Mouse (Mus musculus) forebrain, embryonic 15.5 days (tissue): ENCODE results near the gene Edem1. TPM values are rescaled to one million over a fixed set of nuclear protein-coding genes. Genes with fewer than 3 reads are reported as not detected.
A peak's percentile ranks its signal among the peaks of the same experiment; 100 is the strongest.

Source experiments
- ATAC-seq: fragments of 200-750 bp; cut with Nextera tagmentation; replicated peaks from 2 replicates; pipeline ENCODE4 v1.8.0; 2017; ENCODE audit warnings: mild to moderate bottlenecking, moderate TSS enrichment, moderate library complexity
- H3K27ac ChIP-seq: fragments of 300-500 bp; sonication (generic); replicated peaks from 2 replicates; pipeline ENCODE4 v1.5.1; 2015; ENCODE audit warnings: mild to moderate bottlenecking, inconsistent platforms
- H3K27me3 ChIP-seq: fragments of 300-500 bp; sonication (generic); 2 replicates; pipeline ENCODE4 v1.6.1; 2015; ENCODE audit warnings: inconsistent platforms
- H3K36me3 ChIP-seq: fragments of 300-500 bp; sonication (generic); 2 replicates; pipeline ENCODE4 v1.6.1; 2015; ENCODE audit warnings: mild to moderate bottlenecking, inconsistent platforms
- H3K4me1 ChIP-seq: fragments of 300-500 bp; sonication (generic); 2 replicates; pipeline ENCODE4 v1.6.1; 2015; ENCODE audit warnings: inconsistent platforms
- H3K4me2 ChIP-seq: fragments of 300-500 bp; sonication (generic); replicated peaks from 2 replicates; pipeline ENCODE4 v1.6.1; 2015; ENCODE audit warnings: mild to moderate bottlenecking, inconsistent platforms
- H3K4me3 ChIP-seq: fragments of 300-500 bp; sonication (generic); 2 replicates; pipeline ENCODE4 v1.5.1; 2015; ENCODE audit warnings: mild to moderate bottlenecking, inconsistent platforms
- H3K9ac ChIP-seq: fragments of 300-500 bp; sonication (generic); replicated peaks from 2 replicates; pipeline ENCODE4 v1.6.1; 2015; ENCODE audit warnings: mild to moderate bottlenecking, inconsistent platforms
- H3K9me3 ChIP-seq: fragments of 300-500 bp; sonication (generic); 2 replicates; pipeline ENCODE4 v1.6.1; 2016; ENCODE audit warnings: inconsistent platforms
- WGBS: fragments of 180-500 bp; shearing (Covaris S2); methylation state at CpG from one replicate; pipeline ENCODE4 v1.1.7; 2015; ENCODE audit warnings: mixed read lengths; 5-methylcytosine and 5-hydroxymethylcytosine counted together
- polyA plus RNA-seq: library from polyadenylated mRNA; unstranded; fragments of >200 nt; fragmentation: Nextera tagmentation; extraction: Ambion mirVana; gene quantifications from 2 replicates; pipeline ENCODE4 v1.2.1, GENCODE M21; 2015

Edem1 gene
- 6.9 and 8.3 TPM in 2 replicates for polyA plus RNA-seq

GRCm38 (mm10) chr6:108828234-108828868 lies at the start of gene Edem1:
Gene Edem1 (plus strand): TSS chr6:108828641.
- H3K4me3 ChIP-seq: peak within 1 kb of the TSS; percentile 74
- under 1% methylated on average over 67 of the region's 67 CpGs for whole genome bisulfite sequencing
- H3K9me3 ChIP-seq: no peaks in the 10 kb centered on the region
- peaks cover under 1% of the 10 kb centered on the region; the same call in 1 of the 2 replicates for H3K36me3 ChIP-seq
- ATAC-seq: peak; percentile 97
- H3K4me2 ChIP-seq: peak within 1 kb of the TSS; percentile 90
- H3K27ac ChIP-seq: peak within 1 kb of the TSS; percentile 63
- H3K27me3 ChIP-seq: no peaks in the 10 kb centered on the region
- peaks cover 16% of the 10 kb centered on the region for H3K4me1 ChIP-seq
- peak within 1 kb of the TSS; percentile 83 for H3K9ac ChIP-seq

GRCm38 (mm10) chr6:108781865-108782264 lies 46.6 kb upstream of the Edem1 start:
- H3K36me3 ChIP-seq: no peaks in the 10 kb centered on the region
- no peak overlapping the region for H3K4me3 ChIP-seq
- peaks cover 25% of the 10 kb centered on the region for H3K4me1 ChIP-seq
- ATAC-seq: no peak
- 73% methylated on average over 6 of the region's 6 CpGs for WGBS
- no peaks in the 10 kb centered on the region for H3K9me3 ChIP-seq
- no peaks in the 10 kb centered on the region for H3K27me3 ChIP-seq
- H3K4me2 ChIP-seq: no peak overlapping the region
- no peak overlapping the region for H3K27ac ChIP-seq
- no peak overlapping the region for H3K9ac ChIP-seq

- Histone ChIP-seq H3K4me3 (peak within 1 kb of the TSS; percentile 98), H3K27ac (peak within 1 kb of the TSS; percentile 82), H3K36me3 (no peaks in the 10 kb centered on the region), H3K4me2 (peak within 1 kb of the TSS; percentile 74), H3K4me1 (peaks cover 25% of the 10 kb centered on the region), H3K27me3 (no peaks in the 10 kb centered on the region), H3K9me3 (no peaks in the 10 kb centered on the region), H3K9ac (peak within 1 kb of the TSS; percentile 98)
- WGBS: 11% methylated on average over 36 of the region's 36 CpGs
- ATAC-seq: peak; percentile 96
Observed at GRCm38 (mm10) chr6:108782526-108783183, 45.8 kb upstream of the Edem1 start, which contains the start of gene Arl8b. Gene Arl8b (plus strand): TSS chr6:108783099.

- peak; percentile 44 for ATAC-seq
- Histone ChIP-seq H3K9me3 (no peaks in the 10 kb centered on the region), H3K9ac (peak overlapping the region; percentile 98), H3K4me1 (peaks cover 25% of the 10 kb centered on the region), H3K4me3 (peak overlapping the region; percentile 98), H3K4me2 (peak overlapping the region; percentile 74), H3K27me3 (no peaks in the 10 kb centered on the region), H3K36me3 (no peaks in the 10 kb centered on the region), H3K27ac (peak overlapping the region; percentile 82)
- WGBS: under 1% methylated on average over 57 of the region's 57 CpGs
Observed at GRCm38 (mm10) chr6:108783184-108783881, 45.1 kb upstream of the Edem1 start.

- 38% methylated on average over 11 of the region's 11 CpGs for WGBS
- Histone ChIP-seq H3K27ac (no peak overlapping the region), H3K9ac (peak overlapping the region; percentile 98), H3K4me3 (peak overlapping the region; percentile 98), H3K36me3 (no peaks in the 10 kb centered on the region), H3K27me3 (no peaks in the 10 kb centered on the region), H3K9me3 (no peaks in the 10 kb centered on the region), H3K4me2 (peak overlapping the region; percentile 74), H3K4me1 (peaks cover 25% of the 10 kb centered on the region)
- no peak for ATAC-seq
Observed at GRCm38 (mm10) chr6:108784056-108784455, 44.4 kb upstream of the Edem1 start.

GRCm38 (mm10) chr6:108784796-108785195 lies 43.6 kb upstream of the Edem1 start:
- Histone ChIP-seq H3K9me3 (no peaks in the 10 kb centered on the region), H3K27me3 (no peaks in the 10 kb centered on the region), H3K9ac (no peak overlapping the region; the same call in 1 of the 2 replicates), H3K4me2 (peak overlapping the region; percentile 74), H3K27ac (no peak overlapping the region), H3K4me3 (peak overlapping the region; percentile 98; the same call in 1 of the 2 replicates), H3K36me3 (no peaks in the 10 kb centered on the region), H3K4me1 (peaks cover 25% of the 10 kb centered on the region)
- no peak for ATAC-seq
- WGBS: 70% methylated on average over 5 of the region's 5 CpGs

GRCm38 (mm10) chr6:108785551-108785950 lies 42.9 kb upstream of the Edem1 start:
- no peak for ATAC-seq
- no peaks in the 10 kb centered on the region for H3K36me3 ChIP-seq
- H3K9ac ChIP-seq: no peak overlapping the region
- H3K9me3 ChIP-seq: no peaks in the 10 kb centered on the region
- H3K4me3 ChIP-seq: no peak overlapping the region
- 90% methylated on average over 3 of the region's 3 CpGs for WGBS
- H3K27ac ChIP-seq: no peak overlapping the region
- peaks cover 25% of the 10 kb centered on the region for H3K4me1 ChIP-seq
- H3K4me2 ChIP-seq: no peak overlapping the region
- no peaks in the 10 kb centered on the region for H3K27me3 ChIP-seq

GRCm38 (mm10) chr6:108791498-108791897 lies 36.9 kb upstream of the Edem1 start:
- WGBS: 89% methylated on average over 5 of the region's 5 CpGs
- H3K9ac ChIP-seq: no peak overlapping the region

GRCm38 (mm10) chr6:108795912-108796311 lies 32.5 kb upstream of the Edem1 start:
- Histone ChIP-seq H3K9ac (no peak overlapping the region), H3K27me3 (no peaks in the 10 kb centered on the region), H3K4me3 (no peak overlapping the region), H3K27ac (no peak overlapping the region), H3K36me3 (no peaks in the 10 kb centered on the region), H3K4me1 (peaks cover 18% of the 10 kb centered on the region), H3K9me3 (no peaks in the 10 kb centered on the region), H3K4me2 (no peak overlapping the region)
- 77% methylated on average over 1 of the region's 1 CpGs for WGBS
- ATAC-seq: no peak

More at GRCm38 (mm10) chr6:108791498-108791897, 36.9 kb upstream of the Edem1 start:
- H3K4me1 ChIP-seq: peaks cover 8% of the 10 kb centered on the region
- H3K9me3 ChIP-seq: no peaks in the 10 kb centered on the region
- ATAC-seq: no peak
- H3K36me3 ChIP-seq: no peaks in the 10 kb centered on the region
- no peak overlapping the region for H3K4me3 ChIP-seq
- no peaks in the 10 kb centered on the region for H3K27me3 ChIP-seq
- no peak overlapping the region for H3K27ac ChIP-seq
- no peak overlapping the region for H3K4me2 ChIP-seq

- ATAC-seq: no peak; the same call in 1 of the 2 replicates
- Histone ChIP-seq H3K9ac (no peak overlapping the region), H3K4me1 (peaks cover 18% of the 10 kb centered on the region), H3K27me3 (no peaks in the 10 kb centered on the region), H3K4me3 (no peak overlapping the region), H3K27ac (no peak overlapping the region), H3K4me2 (no peak overlapping the region), H3K9me3 (no peaks in the 10 kb centered on the region), H3K36me3 (no peaks in the 10 kb centered on the region)
- 39% methylated on average over 2 of the region's 2 CpGs for WGBS
Observed at GRCm38 (mm10) chr6:108796706-108797105, 31.7 kb upstream of the Edem1 start.

GRCm38 (mm10) chr6:108805194-108805593 lies 23.2 kb upstream of the Edem1 start:
- Histone ChIP-seq H3K4me3 (no peak overlapping the region), H3K4me2 (no peak overlapping the region), H3K36me3 (no peaks in the 10 kb centered on the region), H3K9me3 (no peaks in the 10 kb centered on the region), H3K9ac (no peak overlapping the region), H3K27ac (peak overlapping the region; percentile 62; the same call in 1 of the 2 replicates), H3K4me1 (peaks cover 21% of the 10 kb centered on the region), H3K27me3 (no peaks in the 10 kb centered on the region)
- 34% methylated on average over 1 of the region's 1 CpGs for WGBS
- ATAC-seq: peak; percentile 84

- ATAC-seq: no peak
- Histone ChIP-seq H3K9me3 (no peaks in the 10 kb centered on the region), H3K27me3 (no peaks in the 10 kb centered on the region), H3K4me3 (no peak overlapping the region), H3K4me1 (peaks cover 21% of the 10 kb centered on the region), H3K4me2 (no peak overlapping the region), H3K27ac (peak overlapping the region; percentile 44), H3K9ac (no peak overlapping the region), H3K36me3 (no peaks in the 10 kb centered on the region)
- 81% methylated on average over 7 of the region's 7 CpGs for WGBS
Observed at GRCm38 (mm10) chr6:108805871-108806270, 22.6 kb upstream of the Edem1 start.
